Mouse (Mus musculus) mouse embryonic stem cell (cell line): ENCODE data around the gene Tmem170.

Source experiments
- in situ Hi-C, 2 experiments: fragments of 300-500 bp; cut with MboI; formaldehyde crosslinking; loops; 1 replicate in 1 of 2; 3 replicates in 1 of 2; pipeline ENCODE4 v1.14.3; 2019 to 2020; ENCODE audit warnings: low sequenced_read_pairs in 2 of 2, low pct_unique_long_range_greater_than_20kb in 1 of 2, mixed read lengths in 1 of 2; ENCODE audit not compliant: unreplicated experiment in 1 of 2

The Tmem170 gene

DNA sequence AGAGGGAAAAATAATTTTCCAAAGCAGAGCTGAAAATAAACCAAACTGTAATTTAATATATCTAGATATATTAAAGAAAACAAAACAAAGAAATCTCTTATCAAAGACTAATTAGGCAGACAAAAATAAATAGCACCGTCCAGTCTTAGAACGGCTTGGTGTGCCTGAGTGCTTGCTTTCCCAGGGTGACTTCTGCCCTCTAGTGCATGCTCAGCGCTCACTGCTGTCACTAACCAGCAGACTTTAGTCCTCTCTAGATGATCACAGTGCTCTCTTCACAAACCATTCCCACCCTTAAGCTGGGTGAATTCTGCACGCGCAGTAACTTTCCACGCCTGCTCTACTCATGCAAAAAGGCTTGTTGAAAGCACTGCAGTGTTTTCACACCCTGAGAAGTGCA, 51.3 kb downstream of the Tmem170 start:
- in situ Hi-C loops: loop anchor here in 1 of 2 experiments (10.0 kb wide), 1 partner anchor 120 kb away; no protein-coding TSS in a partner anchor

DNA sequence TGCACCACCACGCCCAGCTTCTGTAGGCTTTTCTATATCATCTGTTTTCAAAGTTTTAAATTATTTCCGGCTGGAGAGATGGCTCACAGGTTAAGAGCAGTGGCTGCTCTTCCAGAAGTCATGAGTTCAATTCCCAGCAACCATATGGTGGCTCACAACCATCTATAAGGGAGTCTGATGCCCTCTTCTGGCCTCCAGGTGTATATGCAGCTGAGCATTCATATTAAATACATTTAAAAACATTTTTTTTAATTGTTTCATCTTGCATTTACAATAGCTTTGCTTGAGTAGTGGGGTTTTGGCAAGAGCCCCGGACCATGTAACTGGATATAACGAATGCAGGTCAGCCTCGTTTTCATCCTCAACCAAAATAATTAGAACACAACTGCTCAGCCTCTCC, 52.2 kb downstream of the Tmem170 start:
- in situ Hi-C loops: loop anchor here in 1 of 2 experiments (10.0 kb wide), 1 partner anchor 120 kb away; no protein-coding TSS in a partner anchor

DNA sequence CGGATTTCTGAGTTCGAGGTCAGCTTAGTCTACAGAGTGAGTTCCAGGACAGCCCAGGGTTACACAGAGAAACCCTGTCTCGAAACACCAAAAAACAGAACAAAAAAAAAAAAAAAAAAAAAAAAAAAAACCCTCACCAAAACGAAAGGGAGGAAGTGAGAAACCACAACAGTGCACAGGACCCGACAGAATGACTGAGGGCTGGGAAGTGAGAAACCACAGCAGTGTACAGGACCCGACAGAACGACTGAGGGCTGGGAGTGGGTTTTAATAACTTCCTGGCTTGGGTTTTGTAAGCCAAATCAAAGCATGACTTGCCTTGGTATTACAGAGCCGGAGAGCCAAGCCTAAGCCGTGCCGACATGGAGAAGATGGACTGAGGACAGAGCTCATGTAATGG, 55.4 kb downstream of the Tmem170 start:
- in situ Hi-C loops: loop anchor here in 1 of 2 experiments (10.0 kb wide), 1 partner anchor 116 kb away; no protein-coding TSS in a partner anchor

DNA sequence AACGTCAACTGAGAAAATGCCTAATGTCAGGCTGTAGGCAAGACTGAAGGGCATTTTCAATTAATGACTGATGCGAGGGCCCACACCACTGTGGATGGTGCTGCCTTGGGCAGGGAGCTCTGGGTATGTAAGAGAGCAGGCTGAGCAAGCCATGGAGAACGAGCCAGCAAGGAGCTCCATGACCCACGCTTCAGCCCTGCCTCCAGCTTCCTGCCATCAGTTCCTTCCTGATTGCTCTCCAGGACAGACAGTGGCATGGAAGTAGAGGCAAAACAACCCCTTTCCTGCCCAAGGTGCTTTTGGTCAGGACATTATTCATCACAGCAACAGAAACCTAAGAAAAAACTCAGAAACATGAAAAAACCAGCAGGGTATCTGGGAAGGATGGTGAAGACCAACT, 55.9 kb downstream of the Tmem170 start:
- in situ Hi-C loops: loop anchor here in 1 of 2 experiments (10.0 kb wide), 1 partner anchor 116 kb away; no protein-coding TSS in a partner anchor

DNA sequence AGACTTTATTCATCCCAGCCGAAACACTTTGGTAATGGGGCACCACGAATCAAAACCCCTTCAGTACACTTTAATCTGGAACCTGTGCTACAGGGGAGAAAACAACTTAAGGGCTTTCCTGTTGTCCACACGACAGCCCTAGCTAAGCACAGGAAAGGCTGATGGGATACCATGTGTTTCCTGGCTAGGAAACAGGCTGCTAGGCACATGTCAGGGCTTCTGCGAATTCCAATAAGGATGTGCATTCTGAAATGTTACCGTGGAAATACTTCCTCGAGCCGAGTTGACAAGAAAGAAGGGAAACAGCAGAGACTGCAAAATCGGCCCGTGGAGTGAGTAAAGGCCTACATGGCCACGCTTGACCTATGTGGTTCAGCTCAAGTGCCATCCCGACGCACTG, 56.5 kb downstream of the Tmem170 start:
- in situ Hi-C loops: loop anchor here in 1 of 2 experiments (10.0 kb wide), 1 partner anchor 115 kb away; no protein-coding TSS in a partner anchor

DNA sequence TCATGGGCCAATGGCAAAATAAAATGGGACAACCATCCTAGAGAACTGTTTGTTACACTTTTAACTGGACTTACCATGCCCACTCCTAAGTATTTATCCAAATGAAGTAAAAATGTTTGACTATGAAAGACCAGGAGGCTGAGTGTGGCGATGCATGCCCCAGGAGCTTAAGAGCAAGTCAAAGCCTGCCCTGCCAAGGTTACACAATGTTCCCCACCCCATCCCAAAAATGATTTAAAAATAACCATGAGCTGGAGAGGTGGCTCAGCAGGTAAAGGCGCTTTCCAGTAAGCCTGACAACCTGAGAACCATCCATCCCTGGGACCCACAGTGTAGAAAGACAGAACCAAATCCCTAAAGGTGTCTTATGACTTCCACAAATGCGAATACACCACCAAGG, 58.0 kb downstream of the Tmem170 start:
- in situ Hi-C loops: no loop called here

DNA sequence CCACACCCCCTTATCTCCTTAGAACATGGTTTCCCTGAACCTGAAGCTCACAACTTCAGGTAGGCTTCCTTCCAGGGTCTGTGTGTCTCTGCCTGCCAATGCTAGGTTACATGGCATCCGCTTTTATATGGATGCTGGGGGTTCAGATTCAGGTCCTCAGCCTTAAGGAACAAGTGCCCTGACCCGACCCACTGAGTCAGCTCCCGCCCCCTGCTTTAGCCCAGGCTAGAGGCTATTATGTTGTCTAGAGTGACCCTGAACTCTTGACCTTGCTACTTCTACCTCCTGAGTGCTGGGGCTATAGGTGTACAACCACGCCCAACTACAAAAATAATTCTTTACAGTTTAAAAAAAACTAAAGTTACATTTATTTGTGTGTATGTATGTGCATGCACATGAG, 61.5 kb downstream of the Tmem170 start:
- in situ Hi-C loops: no loop called here

DNA sequence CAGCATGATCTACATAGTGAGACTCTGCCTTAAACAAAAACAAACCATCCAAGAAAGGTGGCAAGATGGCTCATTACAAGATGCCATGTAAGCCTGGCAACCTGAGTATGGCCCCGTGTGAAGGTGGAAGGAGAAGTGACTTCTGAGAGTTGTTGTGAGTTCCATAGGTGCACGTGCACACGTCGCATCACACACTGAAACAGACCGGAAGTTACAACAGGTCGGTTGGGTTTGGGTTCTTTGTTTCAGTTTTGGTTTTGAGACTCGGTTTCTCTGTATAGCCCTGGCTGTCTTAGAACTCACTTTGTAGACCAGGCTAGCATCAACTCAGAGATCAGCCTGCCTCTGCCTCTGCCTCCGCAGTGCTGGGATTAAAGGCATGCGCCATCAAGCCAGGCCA, 62.7 kb downstream of the Tmem170 start:
- in situ Hi-C loops: no loop called here
